Mouse (Mus musculus): Measurements from ENCODE around the gene Clec2d.

- TF ChIP-seq CTCF (IDR thresholded peaks at IDR 0.05; ENCODE audit: borderline replicate concordance, extremely low read depth, insufficient read depth, insufficient read length) (no peak), POLR2A (IDR thresholded peaks at IDR 0.05; ENCODE audit: borderline replicate concordance, extremely low read depth, insufficient read depth, insufficient read length, poor library complexity, severe bottlenecking) (no peak)
Observed at GRCm38 (mm10) chr6:129202306-129202705, 21.9 kb downstream of the Clec2d start.
